ENCODE assay signal across 10 mouse cellular contexts in the genomic region with DNA sequence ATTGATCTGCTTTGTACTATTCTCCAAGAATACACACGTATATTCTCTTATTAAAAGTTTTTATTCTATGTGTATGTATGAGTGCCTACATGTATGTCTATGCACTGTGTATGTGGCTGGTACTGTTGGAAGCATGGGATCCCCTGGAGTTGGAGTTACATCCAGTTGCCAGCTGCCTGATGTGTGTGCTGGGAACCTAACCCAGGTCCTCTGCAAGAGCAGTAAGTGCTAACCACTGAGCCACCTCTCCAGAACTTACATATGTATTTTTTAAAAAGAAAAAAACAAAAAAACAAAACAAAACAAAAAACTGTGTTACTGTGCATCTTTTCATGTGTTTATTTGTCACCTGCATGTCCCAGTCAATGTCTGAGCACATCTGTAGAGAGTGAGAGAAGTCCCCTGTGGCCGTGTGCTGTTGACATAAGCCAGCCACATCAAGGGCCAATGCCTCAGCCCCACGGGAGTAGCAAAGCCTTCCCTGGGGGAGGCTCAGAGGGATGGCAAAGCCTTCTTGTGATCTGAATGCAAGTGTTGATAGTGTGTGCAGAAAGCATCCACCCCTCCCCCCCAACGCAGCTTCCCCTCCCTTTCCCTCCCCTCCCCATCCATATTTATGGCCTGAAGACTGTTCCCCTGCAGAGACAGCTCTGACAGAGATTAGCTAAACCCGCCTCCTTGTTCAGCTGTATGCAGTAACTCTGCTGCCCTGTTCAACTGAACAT.
"Had no signal": no experiment of that assay in that cellular context is flagged by ENCODE, and none has a peak within 500 bp of the region (broad histone marks: within the 10 kb centered on the region; RNA-seq: fewer than 3 reads in every experiment).

No protein-coding gene starts in this region.

- H3K27ac ChIP-seq: limb, embryonic 15.5 days; neural tube, embryonic 13.5 days had no signal

- H3K4me2 ChIP-seq: limb, embryonic 15.5 days; neural tube, embryonic 13.5 days had no signal

- ATAC-seq: intestine, postnatal 0 days; midbrain, embryonic 16.5 days had no signal

- H3K36me3 ChIP-seq: limb, embryonic 15.5 days; neural tube, embryonic 13.5 days had no signal

- H3K4me1 ChIP-seq: limb, embryonic 15.5 days; neural tube, embryonic 13.5 days had no signal

- H3K9me3 ChIP-seq: limb, embryonic 15.5 days had no signal

- H3K27me3 ChIP-seq: limb, embryonic 15.5 days; neural tube, embryonic 13.5 days had no signal

- H3K9ac ChIP-seq: limb, embryonic 15.5 days; neural tube, embryonic 13.5 days had no signal

- H3K4me3 ChIP-seq: limb, embryonic 15.5 days; neural tube, embryonic 13.5 days had no signal

- DNase-seq: kidney, adult 8-10 months; kidney, postnatal 36 days; layer of hippocampus, adult 9-11 months; layer of hippocampus, postnatal 36 days; lung, adult 18-20 months; right cerebral cortex, postnatal 25 days had no signal
